Mouse (Mus musculus): ENCODE results near the gene Alox5. TPM values are rescaled to one million over a fixed set of nuclear protein-coding genes. Genes with fewer than 3 reads are reported as not detected.

Gene Alox5
- polyA plus RNA-seq, 1 experiment from 2014 or later, result 2.7 TPM

- Histone ChIP-seq H3K36me3 (ENCODE audit: control insufficient read depth, insufficient read depth) (peaks cover 2% of the 10 kb centered on the region; the same call in 1 of the 2 replicates), H3K27me3 (ENCODE audit: control insufficient read depth, insufficient read depth, low read length) (no peaks in the 10 kb centered on the region), H3K27ac (ENCODE audit: low read length) (no peak overlapping the region), H3K4me2 (ENCODE audit: low read depth, low read length) (no peak overlapping the region), H3K9me3 (replicated peaks; ENCODE audit: control insufficient read depth, low read length) (no peaks in the 10 kb centered on the region), H3K9ac (ENCODE audit: low read length) (no peak overlapping the region), H3K4me1 (ENCODE audit: control insufficient read depth, insufficient read depth, low read length) (no peaks in the 10 kb centered on the region), H3K4me3 (ENCODE audit: low read length) (no peak overlapping the region)
- 94% methylated on average over 12 of the region's 12 CpGs for WGBS
- ATAC-seq (replicated peaks; ENCODE audit: extremely low read depth, insufficient read depth, low FRiP score), result no peak
These were observed 59.1 kb downstream of the Alox5 start for GRCm38 (mm10) chr6:116401746-116402423.

GRCm38 (mm10) chr6:116398136-116398535 lies 62.8 kb downstream of the Alox5 start:
- H3K4me2 ChIP-seq (ENCODE audit: low read depth, low read length), result no peak overlapping the region
- no peaks in the 10 kb centered on the region for H3K4me1 ChIP-seq (ENCODE audit: control insufficient read depth, insufficient read depth, low read length)
- no peak overlapping the region for H3K4me3 ChIP-seq (ENCODE audit: low read length)
- no peaks in the 10 kb centered on the region for H3K36me3 ChIP-seq (ENCODE audit: control insufficient read depth, insufficient read depth)
- H3K9me3 ChIP-seq (replicated peaks; ENCODE audit: control insufficient read depth, low read length), result no peaks in the 10 kb centered on the region
- 59% methylated on average over 2 of the region's 2 CpGs for WGBS
- no peaks in the 10 kb centered on the region for H3K27me3 ChIP-seq (ENCODE audit: control insufficient read depth, insufficient read depth, low read length)
- no peak for ATAC-seq (replicated peaks; ENCODE audit: extremely low read depth, insufficient read depth, low FRiP score)
- H3K9ac ChIP-seq (ENCODE audit: low read length), result no peak overlapping the region
- H3K27ac ChIP-seq (ENCODE audit: low read length), result no peak overlapping the region

GRCm38 (mm10) chr6:116397621-116398020 lies 63.4 kb downstream of the Alox5 start:
- Histone ChIP-seq H3K4me2 (ENCODE audit: low read depth, low read length) (no peak overlapping the region), H3K27me3 (ENCODE audit: control insufficient read depth, insufficient read depth, low read length) (no peaks in the 10 kb centered on the region), H3K4me3 (ENCODE audit: low read length) (no peak overlapping the region), H3K9ac (ENCODE audit: low read length) (no peak overlapping the region), H3K4me1 (ENCODE audit: control insufficient read depth, insufficient read depth, low read length) (no peaks in the 10 kb centered on the region), H3K9me3 (replicated peaks; ENCODE audit: control insufficient read depth, low read length) (no peaks in the 10 kb centered on the region), H3K27ac (ENCODE audit: low read length) (no peak overlapping the region), H3K36me3 (ENCODE audit: control insufficient read depth, insufficient read depth) (no peaks in the 10 kb centered on the region)
- ATAC-seq (replicated peaks; ENCODE audit: extremely low read depth, insufficient read depth, low FRiP score), result no peak
- WGBS, result 70% methylated on average over 6 of the region's 6 CpGs

DNA sequence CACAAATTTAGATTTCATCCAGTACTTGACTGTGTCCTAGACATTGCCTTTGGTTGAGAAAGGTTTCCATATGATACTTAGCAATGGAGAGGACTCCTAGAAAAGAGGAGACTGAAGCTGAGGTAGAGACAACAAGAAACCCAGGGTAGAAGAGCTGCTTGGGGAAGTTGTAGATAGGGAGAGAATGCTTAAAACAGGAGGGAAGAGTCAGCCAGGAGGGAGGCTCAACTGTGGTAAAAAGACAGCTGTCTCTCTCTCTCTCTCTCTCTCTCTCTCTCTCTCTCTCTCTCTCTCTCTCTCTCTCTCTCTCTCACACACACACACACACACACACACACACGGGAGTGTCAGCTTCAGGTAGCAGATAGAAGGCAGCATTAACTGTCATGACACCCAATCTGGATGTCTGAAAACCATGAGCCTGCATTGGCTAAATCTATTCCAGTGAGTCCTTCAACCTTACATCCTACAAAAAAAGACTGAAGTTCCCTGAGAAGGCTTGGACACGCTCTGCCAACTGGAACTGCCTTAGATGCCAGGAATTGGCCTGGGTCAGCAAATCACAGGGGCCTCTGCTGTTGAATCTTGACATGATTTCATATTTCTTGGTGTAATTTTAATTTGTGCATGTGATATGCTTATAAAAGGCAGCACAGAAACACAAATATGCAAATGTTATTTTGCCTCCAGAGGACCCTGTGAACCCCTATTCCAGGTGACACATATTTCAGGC lies 65.9 kb downstream of the Alox5 start:
- H3K27me3 ChIP-seq (ENCODE audit: control insufficient read depth, insufficient read depth, low read length), result no peaks in the 10 kb centered on the region
- no peaks in the 10 kb centered on the region for H3K9me3 ChIP-seq (replicated peaks; ENCODE audit: control insufficient read depth, low read length)
- no peak for ATAC-seq (replicated peaks; ENCODE audit: extremely low read depth, insufficient read depth, low FRiP score)
- no peaks in the 10 kb centered on the region for H3K36me3 ChIP-seq (ENCODE audit: control insufficient read depth, insufficient read depth)
- H3K9ac ChIP-seq (ENCODE audit: low read length), result no peak overlapping the region
- H3K4me1 ChIP-seq (ENCODE audit: control insufficient read depth, insufficient read depth, low read length), result no peaks in the 10 kb centered on the region
- 75% methylated on average over 2 of the region's 2 CpGs for WGBS
- no peak overlapping the region for H3K27ac ChIP-seq (ENCODE audit: low read length)
- H3K4me2 ChIP-seq (ENCODE audit: low read depth, low read length), result no peak overlapping the region
- H3K4me3 ChIP-seq (ENCODE audit: low read length), result no peak overlapping the region

- peaks cover 10% of the 10 kb centered on the region for H3K4me1 ChIP-seq (ENCODE audit: control insufficient read depth, insufficient read depth, low read length)
- no peak overlapping the region for H3K9ac ChIP-seq (ENCODE audit: low read length)
- no peak overlapping the region for H3K4me3 ChIP-seq (ENCODE audit: low read length)
- no peak overlapping the region for H3K27ac ChIP-seq (ENCODE audit: low read length)
- H3K27me3 ChIP-seq (ENCODE audit: control insufficient read depth, insufficient read depth, low read length), result no peaks in the 10 kb centered on the region
- H3K9me3 ChIP-seq (replicated peaks; ENCODE audit: control insufficient read depth, low read length), result no peaks in the 10 kb centered on the region
- H3K4me2 ChIP-seq (ENCODE audit: low read depth, low read length), result no peak overlapping the region
- no peak for ATAC-seq (replicated peaks; ENCODE audit: extremely low read depth, insufficient read depth, low FRiP score)
- no peaks in the 10 kb centered on the region for H3K36me3 ChIP-seq (ENCODE audit: control insufficient read depth, insufficient read depth)
These were observed 71.5 kb downstream of the Alox5 start for GRCm38 (mm10) chr6:116389481-116389880.

DNA sequence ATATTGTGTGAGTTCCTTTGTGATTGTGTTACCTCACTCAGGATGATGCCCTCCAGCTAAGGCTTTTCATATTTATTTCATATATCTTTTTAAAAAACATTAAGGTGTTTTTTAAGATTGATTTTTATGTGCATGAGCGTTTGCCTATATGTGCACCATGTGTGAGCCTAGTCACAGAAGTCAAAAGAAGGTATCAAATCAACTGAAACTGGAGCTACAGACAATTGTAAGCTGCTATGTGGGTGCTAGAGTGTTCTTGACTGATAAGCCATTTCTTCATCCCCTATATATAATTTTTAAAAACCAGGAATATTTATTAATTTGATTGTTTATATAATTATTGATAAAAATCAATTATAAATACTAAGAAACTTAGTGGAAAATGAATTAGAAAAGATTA lies 72.9 kb downstream of the Alox5 start:
- no peaks in the 10 kb centered on the region for H3K36me3 ChIP-seq (ENCODE audit: control insufficient read depth, insufficient read depth)
- WGBS, result 93% methylated on average over 1 of the region's 1 CpGs
- peaks cover 12% of the 10 kb centered on the region for H3K4me1 ChIP-seq (ENCODE audit: control insufficient read depth, insufficient read depth, low read length)
- no peaks in the 10 kb centered on the region for H3K9me3 ChIP-seq (replicated peaks; ENCODE audit: control insufficient read depth, low read length)
- H3K9ac ChIP-seq (ENCODE audit: low read length), result no peak overlapping the region
- no peak for ATAC-seq (replicated peaks; ENCODE audit: extremely low read depth, insufficient read depth, low FRiP score)
- no peak overlapping the region for H3K4me2 ChIP-seq (ENCODE audit: low read depth, low read length)
- no peaks in the 10 kb centered on the region for H3K27me3 ChIP-seq (ENCODE audit: control insufficient read depth, insufficient read depth, low read length)
- H3K4me3 ChIP-seq (ENCODE audit: low read length), result no peak overlapping the region
- no peak overlapping the region for H3K27ac ChIP-seq (ENCODE audit: low read length)

DNA sequence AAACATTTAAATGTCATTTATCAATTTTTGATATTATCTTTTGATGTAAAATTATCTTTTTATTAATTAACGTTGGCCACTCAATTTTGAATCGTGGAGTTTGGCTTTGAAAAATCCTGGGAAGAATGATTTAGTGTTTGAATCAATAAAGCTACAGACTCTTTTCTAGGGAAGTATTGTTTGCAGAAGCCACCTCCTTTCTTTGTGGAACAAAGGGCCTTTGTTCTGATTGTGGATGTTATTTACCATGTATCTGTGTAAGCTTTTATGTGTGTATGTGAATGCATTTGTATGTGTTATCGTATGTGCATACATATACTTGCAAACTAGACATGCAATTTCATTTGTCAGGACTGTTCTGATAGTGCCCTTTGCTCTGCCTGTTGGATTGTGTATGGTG lies 74.5 kb downstream of the Alox5 start:
- 82% methylated on average over 3 of the region's 3 CpGs for WGBS
- ATAC-seq (replicated peaks; ENCODE audit: extremely low read depth, insufficient read depth, low FRiP score), result no peak

DNA sequence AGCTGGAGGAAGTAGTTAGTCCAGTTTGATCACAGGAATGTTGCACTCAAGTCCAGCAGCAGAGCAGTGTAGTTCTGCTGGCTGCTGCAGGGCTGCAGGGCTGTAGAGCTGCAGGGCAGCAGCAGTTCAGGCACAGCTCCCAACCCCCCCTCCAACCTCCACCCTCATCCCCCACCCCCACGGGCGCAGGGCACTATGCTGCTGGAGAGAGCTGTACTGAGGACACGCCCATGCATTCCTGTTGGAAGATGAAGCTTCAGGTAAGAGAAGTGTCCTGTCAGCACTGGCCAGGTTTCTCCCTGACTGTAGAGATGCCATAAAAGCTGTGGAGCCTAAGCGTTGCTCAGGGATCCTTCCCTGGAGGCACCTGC lies 74.9 kb downstream of the Alox5 start:
- 38% methylated on average over 4 of the region's 4 CpGs for WGBS
- Histone ChIP-seq H3K4me2 (ENCODE audit: low read depth, low read length) (no peak overlapping the region), H3K27me3 (ENCODE audit: control insufficient read depth, insufficient read depth, low read length) (no peaks in the 10 kb centered on the region), H3K9ac (ENCODE audit: low read length) (no peak overlapping the region), H3K36me3 (ENCODE audit: control insufficient read depth, insufficient read depth) (no peaks in the 10 kb centered on the region), H3K4me3 (ENCODE audit: low read length) (no peak overlapping the region), H3K27ac (ENCODE audit: low read length) (no peak overlapping the region), H3K9me3 (replicated peaks; ENCODE audit: control insufficient read depth, low read length) (no peaks in the 10 kb centered on the region), H3K4me1 (ENCODE audit: control insufficient read depth, insufficient read depth, low read length) (peaks cover 14% of the 10 kb centered on the region)
- no peak for ATAC-seq (replicated peaks; ENCODE audit: extremely low read depth, insufficient read depth, low FRiP score)

More for the DNA sequence above, 74.5 kb downstream of the Alox5 start:
- Histone ChIP-seq H3K36me3 (ENCODE audit: control insufficient read depth, insufficient read depth) (no peaks in the 10 kb centered on the region), H3K27me3 (ENCODE audit: control insufficient read depth, insufficient read depth, low read length) (no peaks in the 10 kb centered on the region), H3K9ac (ENCODE audit: low read length) (no peak overlapping the region), H3K4me2 (ENCODE audit: low read depth, low read length) (no peak overlapping the region), H3K4me3 (ENCODE audit: low read length) (no peak overlapping the region), H3K9me3 (replicated peaks; ENCODE audit: control insufficient read depth, low read length) (no peaks in the 10 kb centered on the region), H3K27ac (ENCODE audit: low read length) (no peak overlapping the region), H3K4me1 (ENCODE audit: control insufficient read depth, insufficient read depth, low read length) (peaks cover 14% of the 10 kb centered on the region)

DNA sequence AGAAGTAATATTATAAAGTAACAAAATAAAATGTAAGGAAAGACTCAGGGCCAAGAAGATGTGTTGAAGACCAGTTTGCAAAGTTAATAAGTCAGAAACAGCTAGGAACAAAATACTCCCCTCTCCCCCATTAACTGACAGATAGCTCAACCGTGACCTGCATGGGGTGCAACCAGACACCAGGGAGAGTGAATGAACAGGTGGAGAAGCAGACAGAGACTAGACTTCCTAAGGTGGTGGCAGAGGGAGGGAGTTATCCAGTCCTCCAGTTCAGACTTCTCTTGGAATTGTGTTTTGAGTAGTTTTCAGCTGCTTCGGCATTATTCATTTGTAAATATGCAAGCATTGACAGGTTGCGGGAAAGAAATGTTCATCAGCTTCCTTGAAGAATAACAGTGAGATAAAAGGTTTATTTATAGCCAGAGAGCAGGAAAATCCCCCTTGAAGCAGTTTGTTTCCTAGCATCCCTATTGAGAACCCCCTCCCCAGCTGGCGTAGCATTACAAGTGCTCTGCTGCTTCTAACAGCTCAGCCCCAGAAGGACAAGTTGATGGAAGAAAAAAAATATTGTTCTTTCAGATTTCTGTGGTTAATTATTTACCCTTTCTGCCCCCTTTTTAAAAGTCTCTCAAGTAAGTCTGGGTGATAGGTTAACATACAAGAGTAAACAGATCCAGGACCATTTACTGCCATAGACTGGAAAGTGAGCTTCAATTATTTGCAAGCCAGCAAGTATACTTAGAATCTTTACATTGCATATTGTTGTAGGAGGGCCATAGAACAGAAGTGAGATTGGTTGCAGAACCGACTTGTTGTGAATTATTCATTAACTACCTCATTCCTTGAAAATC lies 75.6 kb downstream of the Alox5 start:
- H3K9me3 ChIP-seq (replicated peaks; ENCODE audit: control insufficient read depth, low read length), result no peaks in the 10 kb centered on the region
- no peaks in the 10 kb centered on the region for H3K36me3 ChIP-seq (ENCODE audit: control insufficient read depth, insufficient read depth)
- peaks cover 14% of the 10 kb centered on the region for H3K4me1 ChIP-seq (ENCODE audit: control insufficient read depth, insufficient read depth, low read length)
- H3K27me3 ChIP-seq (ENCODE audit: control insufficient read depth, insufficient read depth, low read length), result no peaks in the 10 kb centered on the region
- H3K9ac ChIP-seq (ENCODE audit: low read length), result no peak overlapping the region
- H3K27ac ChIP-seq (ENCODE audit: low read length), result no peak overlapping the region
- ATAC-seq (replicated peaks; ENCODE audit: extremely low read depth, insufficient read depth, low FRiP score), result no peak
- H3K4me3 ChIP-seq (ENCODE audit: low read length), result no peak overlapping the region
- 25% methylated on average over 5 of the region's 5 CpGs for WGBS
- no peak overlapping the region for H3K4me2 ChIP-seq (ENCODE audit: low read depth, low read length)
